Mouse (Mus musculus) brain, embryonic 14.5 days (tissue): ENCODE measurements at regions not wholly inside any gene's neighbourhood (a gene's known extent, or its start where the extent isn't known, plus 50 kb on each side); places are given as distances from the start of the nearest gene placed in this dataset.

Experiments used
- CTCF ChIP-seq: fragments of 200-500 bp; IDR thresholded peaks from 2 replicates; pipeline ENCODE4 v1.5.1; 2012; ENCODE audit warnings: inconsistent platforms, mild to moderate bottlenecking, moderate library complexity, borderline replicate concordance; ENCODE audit not compliant: insufficient read depth, insufficient read length; ENCODE audit errors: extremely low read depth
- POLR2A ChIP-seq: fragments of 200-500 bp; IDR thresholded peaks from 2 replicates; pipeline ENCODE4 v1.6.1; 2012; ENCODE audit warnings: mild to moderate bottlenecking, inconsistent platforms, borderline replicate concordance; ENCODE audit not compliant: poor library complexity, insufficient read depth, insufficient read length, severe bottlenecking; ENCODE audit errors: extremely low read depth

DNA sequence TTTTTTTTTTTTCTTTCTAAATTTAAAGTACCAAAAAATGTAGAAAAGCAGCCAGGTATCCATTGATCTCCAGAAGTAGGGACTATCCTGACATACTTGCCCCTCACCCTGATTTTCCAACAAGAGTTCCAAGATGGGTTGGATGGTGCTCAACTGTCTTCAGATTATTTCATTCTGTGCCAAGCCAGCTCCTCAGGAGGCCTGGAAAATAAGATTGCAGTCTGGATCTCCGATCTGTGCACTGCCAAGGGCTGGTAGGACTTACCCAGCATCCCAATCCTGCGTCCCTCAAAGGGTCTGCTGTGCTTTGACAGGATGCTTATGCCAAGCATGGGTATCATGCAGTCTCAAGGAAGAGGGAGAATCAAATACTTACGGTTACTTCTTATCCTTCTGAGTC lies 517.8 kb upstream of the Tnp1 start:
- TF ChIP-seq CTCF (no peak), POLR2A (no peak)
